Mouse (Mus musculus): ENCODE data around the gene Prkab1. TPM values are rescaled to one million over a fixed set of nuclear protein-coding genes. Genes with fewer than 3 reads are reported as not detected.

Prkab1 gene
- polyA plus RNA-seq, 1 experiment from 2014 or later: 110 TPM

DNA sequence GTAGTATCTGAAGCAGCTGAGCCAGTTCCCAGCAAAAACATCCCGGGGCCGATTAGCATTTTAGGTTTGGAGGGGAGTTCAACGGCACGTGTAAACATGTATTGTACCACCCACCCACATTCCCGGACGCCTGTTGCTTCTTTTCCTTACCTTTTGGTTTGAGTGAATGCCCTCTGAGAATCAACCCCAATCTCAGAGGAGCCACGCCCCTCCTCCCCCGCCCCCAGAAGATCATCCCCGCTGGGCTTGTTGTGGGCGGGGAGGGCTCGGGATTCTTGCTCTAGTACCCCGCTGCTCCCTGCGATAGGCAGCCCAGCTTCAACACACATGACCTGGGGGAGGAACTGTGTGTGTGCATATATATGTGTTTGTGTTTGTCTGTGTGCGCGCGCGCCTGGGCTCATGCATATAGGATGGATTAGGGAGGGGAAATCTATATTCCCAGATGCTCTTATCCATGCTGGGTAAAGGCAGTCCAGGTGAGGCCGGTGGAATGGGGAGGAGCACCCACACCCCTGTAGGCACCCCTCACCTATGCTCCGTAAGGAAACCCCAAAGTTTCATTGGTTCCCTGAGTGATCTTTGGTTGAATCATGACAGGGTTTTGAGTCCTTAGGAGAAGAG is 6.4 kb upstream of the Prkab1 start:
- no peak for ATAC-seq
- Histone ChIP-seq H3K4me1 (peaks cover 58% of the 10 kb centered on the region), H3K36me3 (no peaks in the 10 kb centered on the region), H3K27me3 (replicated peaks) (peaks cover 18% of the 10 kb centered on the region), H3K4me3 (peak overlapping the region; percentile 15; the same call in 1 of the 2 replicates), H3K4me2 (peak overlapping the region; percentile 55), H3K9ac (peak overlapping the region; percentile 41; the same call in 1 of the 2 replicates), H3K27ac (0 out of 2 replicates have a peak overlapping the region, but pooled peaks have one; percentile 14), H3K9me3 (replicated peaks) (no peaks in the 10 kb centered on the region)
- WGBS (ENCODE audit: insufficient replicate concordance): 15% methylated on average over 19 of the region's 19 CpGs

DNA sequence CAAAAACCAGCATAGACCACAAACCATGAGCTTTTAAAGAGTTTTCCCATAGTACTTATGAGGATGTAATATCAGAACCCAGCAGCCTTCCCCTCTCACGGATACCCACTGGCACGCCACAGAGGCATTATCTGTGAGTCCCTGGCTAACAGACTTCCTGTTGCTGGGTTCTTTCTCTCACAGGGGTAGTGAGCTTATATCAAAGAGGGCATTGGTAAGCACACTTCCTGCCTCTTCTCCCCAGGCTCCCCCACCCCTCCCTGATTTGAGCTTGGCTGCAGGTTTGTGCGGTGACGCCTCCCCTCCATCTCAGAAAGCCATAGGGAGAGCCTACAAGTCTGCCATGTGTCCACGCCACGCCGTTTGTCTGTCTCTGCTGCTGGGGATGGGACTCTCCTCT is 4.8 kb upstream of the Prkab1 start:
- no peaks in the 10 kb centered on the region for H3K9me3 ChIP-seq (replicated peaks)
- H3K36me3 ChIP-seq: no peaks in the 10 kb centered on the region
- H3K27me3 ChIP-seq (replicated peaks): peaks cover 13% of the 10 kb centered on the region
- H3K4me1 ChIP-seq: peaks cover 70% of the 10 kb centered on the region
- H3K4me2 ChIP-seq: peak overlapping the region; percentile 58
- WGBS (ENCODE audit: insufficient replicate concordance): 6% methylated on average over 7 of the region's 7 CpGs
- ATAC-seq: peak; percentile 53
- H3K27ac ChIP-seq: peak overlapping the region; percentile 98
- H3K4me3 ChIP-seq: peak overlapping the region; percentile 17
- H3K9ac ChIP-seq: peak overlapping the region; percentile 58

DNA sequence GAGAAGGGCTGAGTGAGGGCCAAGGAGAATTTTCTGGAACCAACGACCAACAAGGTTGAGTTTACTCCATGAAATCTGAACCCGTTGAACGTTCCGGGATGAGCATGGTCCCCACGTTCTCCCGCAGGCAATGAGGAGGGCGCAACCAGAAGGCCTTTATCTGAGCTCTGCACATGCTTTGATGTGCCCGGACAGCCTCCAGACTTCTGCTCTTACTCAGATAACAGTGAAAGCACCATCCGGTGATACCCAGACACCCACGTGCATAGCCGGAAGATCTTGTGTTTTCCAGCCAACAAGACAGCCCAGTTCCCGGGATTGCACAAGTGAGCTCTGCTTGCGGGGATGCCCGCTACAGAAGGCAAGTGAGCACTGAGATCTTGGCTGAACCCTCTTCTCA is 2.3 kb upstream of the Prkab1 start:
- Histone ChIP-seq H3K9ac (peak overlapping the region; percentile 70), H3K27ac (peak overlapping the region; percentile 98), H3K9me3 (replicated peaks) (no peaks in the 10 kb centered on the region), H3K4me3 (peak overlapping the region; percentile 38), H3K4me1 (peaks cover 85% of the 10 kb centered on the region), H3K27me3 (replicated peaks) (peaks cover 3% of the 10 kb centered on the region; the same call in 1 of the 2 replicates), H3K36me3 (peaks cover 17% of the 10 kb centered on the region), H3K4me2 (peak overlapping the region; percentile 90)
- whole genome bisulfite sequencing (ENCODE audit: insufficient replicate concordance): 15% methylated on average over 14 of the region's 14 CpGs
- ATAC-seq: peak; percentile 78

DNA sequence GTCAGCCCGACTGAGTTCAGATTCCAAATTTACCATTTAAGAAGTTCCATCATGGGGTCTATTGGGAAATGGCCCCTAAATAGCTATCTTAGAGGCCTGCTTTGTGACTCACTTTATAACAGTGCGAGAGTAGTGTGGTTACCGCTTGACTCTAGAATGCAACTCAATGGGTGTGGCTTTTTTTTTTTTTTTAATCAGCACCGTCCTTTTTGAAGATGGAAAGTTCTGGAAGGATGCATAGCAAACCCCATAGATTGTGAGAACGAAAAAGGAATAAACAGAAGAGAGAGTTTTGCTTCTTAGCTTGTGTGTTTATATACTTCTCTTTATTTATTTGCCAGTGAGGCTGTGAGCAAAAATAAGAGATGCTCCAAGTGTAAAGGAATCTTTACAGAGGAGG is 1.8 kb upstream of the Prkab1 start:
- H3K9ac ChIP-seq: peak overlapping the region; percentile 70
- peak overlapping the region; percentile 90 for H3K4me2 ChIP-seq
- H3K27ac ChIP-seq: peak overlapping the region; percentile 98
- 24% methylated on average over 5 of the region's 5 CpGs for WGBS (ENCODE audit: insufficient replicate concordance)
- no peak for ATAC-seq
- H3K36me3 ChIP-seq: peaks cover 21% of the 10 kb centered on the region
- H3K27me3 ChIP-seq (replicated peaks): no peaks in the 10 kb centered on the region
- peaks cover 86% of the 10 kb centered on the region for H3K4me1 ChIP-seq
- no peaks in the 10 kb centered on the region for H3K9me3 ChIP-seq (replicated peaks)
- peak overlapping the region; percentile 38 for H3K4me3 ChIP-seq

DNA sequence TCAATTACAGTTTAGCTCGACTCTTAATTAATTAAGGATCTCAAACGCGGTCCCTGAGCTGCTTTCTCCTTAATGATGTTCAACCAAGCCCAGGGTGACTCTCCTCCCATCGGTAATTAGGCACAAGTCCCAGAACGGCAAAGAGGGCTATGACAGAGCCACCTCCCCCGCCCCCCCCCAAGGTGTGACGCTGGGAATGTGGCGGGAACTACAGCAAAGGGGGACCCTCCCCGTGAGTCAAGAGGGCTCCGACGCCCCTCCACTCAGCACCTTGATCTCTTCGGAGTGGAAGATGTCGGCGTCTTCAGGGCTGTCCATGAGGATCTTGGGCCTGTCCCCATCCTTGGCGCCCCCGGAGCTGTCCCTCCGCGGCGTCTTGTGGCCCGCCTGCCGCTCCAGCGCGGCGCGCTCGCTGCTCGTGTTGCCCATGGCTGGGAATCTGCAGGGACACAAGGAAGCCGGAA is 455 bp downstream of the Prkab1 start:
- peaks cover 86% of the 10 kb centered on the region for H3K4me1 ChIP-seq
- no peaks in the 10 kb centered on the region for H3K9me3 ChIP-seq (replicated peaks)
- H3K27ac ChIP-seq: peak overlapping the region; percentile 98
- no peaks in the 10 kb centered on the region for H3K27me3 ChIP-seq (replicated peaks)
- 0% methylated on average over 28 of the region's 28 CpGs for WGBS (ENCODE audit: insufficient replicate concordance)
- peaks cover 44% of the 10 kb centered on the region for H3K36me3 ChIP-seq
- peak overlapping the region; percentile 99 for H3K9ac ChIP-seq
- H3K4me3 ChIP-seq: peak overlapping the region; percentile 94
- peak; percentile 0; the same call in 1 of the 2 replicates for ATAC-seq
- peak overlapping the region; percentile 90 for H3K4me2 ChIP-seq

DNA sequence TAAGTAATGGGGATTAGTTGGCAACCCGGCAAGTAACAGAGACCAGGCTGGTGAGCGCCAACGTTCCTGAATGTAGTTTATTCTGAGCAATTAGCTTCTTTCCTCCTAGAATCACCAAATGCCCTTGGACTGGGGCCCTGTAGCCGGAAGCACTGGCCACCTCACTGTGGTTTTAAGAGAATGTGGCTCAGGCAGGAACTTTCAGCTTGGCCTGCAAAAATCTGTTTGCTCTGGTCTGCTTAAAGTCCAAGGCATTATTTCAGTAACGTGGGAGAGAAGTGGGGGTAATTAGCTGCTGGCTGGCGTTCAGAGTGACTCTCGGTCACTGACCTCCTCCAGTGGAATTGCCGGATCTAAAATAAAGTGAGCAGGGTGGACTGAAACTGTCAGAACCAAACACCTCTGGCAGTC is 1.1 kb downstream of the Prkab1 start:
- Histone ChIP-seq H3K36me3 (peaks cover 50% of the 10 kb centered on the region), H3K27ac (peak overlapping the region; percentile 98), H3K4me3 (peak overlapping the region; percentile 94), H3K4me2 (peak overlapping the region; percentile 90), H3K9me3 (replicated peaks) (no peaks in the 10 kb centered on the region), H3K9ac (peak overlapping the region; percentile 99), H3K4me1 (peaks cover 86% of the 10 kb centered on the region), H3K27me3 (replicated peaks) (no peaks in the 10 kb centered on the region)
- WGBS (ENCODE audit: insufficient replicate concordance): 7% methylated on average over 8 of the region's 8 CpGs
- ATAC-seq: no peak

DNA sequence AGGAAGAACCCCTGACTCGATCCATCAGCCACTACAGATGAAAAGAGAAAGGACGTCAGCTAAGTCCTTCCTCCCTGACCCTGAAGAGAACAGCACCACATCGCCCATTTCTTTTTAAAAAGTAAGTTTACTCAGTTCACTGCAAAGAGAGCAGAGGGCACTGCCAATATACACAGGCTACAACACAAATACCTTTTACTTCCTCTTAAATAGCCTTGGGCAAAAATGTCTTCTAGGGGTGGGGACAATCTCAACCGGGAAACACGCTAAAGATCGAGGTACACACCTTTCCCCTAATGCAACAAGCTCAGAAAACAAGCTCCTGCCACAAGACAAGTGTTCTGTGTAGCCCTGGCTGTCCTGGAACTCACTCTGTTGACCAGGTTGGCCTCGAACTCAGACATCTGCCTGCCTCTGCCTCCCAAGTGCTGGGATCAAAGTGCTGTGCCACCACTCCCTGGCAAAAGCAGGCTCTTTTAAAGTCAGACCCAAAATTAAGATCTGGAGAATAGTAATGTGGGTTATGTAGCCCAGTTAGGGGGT is 1.6 kb downstream of the Prkab1 start:
- ATAC-seq: no peak
- Histone ChIP-seq H3K27ac (peak overlapping the region; percentile 98), H3K4me2 (peak overlapping the region; percentile 90), H3K27me3 (replicated peaks) (no peaks in the 10 kb centered on the region), H3K4me1 (peaks cover 86% of the 10 kb centered on the region), H3K9me3 (replicated peaks) (no peaks in the 10 kb centered on the region), H3K9ac (peak overlapping the region; percentile 99), H3K36me3 (peaks cover 55% of the 10 kb centered on the region), H3K4me3 (peak overlapping the region; percentile 94)
- 18% methylated on average over 7 of the region's 7 CpGs for WGBS (ENCODE audit: insufficient replicate concordance)

DNA sequence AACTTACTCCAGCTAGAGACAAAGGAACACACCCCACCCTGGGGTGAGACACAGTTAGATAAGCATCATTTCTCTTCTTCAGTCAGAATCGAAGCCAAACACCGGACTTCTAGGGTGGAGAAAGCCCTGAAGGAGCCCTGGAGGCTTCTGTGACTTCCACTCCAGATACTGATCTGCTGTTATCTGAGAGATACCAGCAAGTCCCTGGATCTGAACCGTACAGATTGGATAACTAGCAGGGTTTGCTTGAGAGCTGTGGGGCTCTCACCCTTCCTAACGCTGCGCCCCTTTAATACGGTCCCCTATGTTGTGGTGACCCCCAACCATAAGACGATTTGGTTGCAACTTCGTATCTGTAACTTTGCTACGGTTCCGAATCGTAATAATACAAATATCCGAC is 2.2 kb downstream of the Prkab1 start:
- H3K36me3 ChIP-seq: peaks cover 61% of the 10 kb centered on the region
- H3K4me2 ChIP-seq: peak overlapping the region; percentile 90
- ATAC-seq: peak; percentile 14
- H3K4me1 ChIP-seq: peaks cover 81% of the 10 kb centered on the region
- H3K9me3 ChIP-seq (replicated peaks): no peaks in the 10 kb centered on the region
- peak overlapping the region; percentile 98 for H3K27ac ChIP-seq
- no peaks in the 10 kb centered on the region for H3K27me3 ChIP-seq (replicated peaks)
- peak overlapping the region; percentile 99 for H3K9ac ChIP-seq
- peak overlapping the region; percentile 94 for H3K4me3 ChIP-seq
- WGBS (ENCODE audit: insufficient replicate concordance): 50% methylated on average over 12 of the region's 12 CpGs

DNA sequence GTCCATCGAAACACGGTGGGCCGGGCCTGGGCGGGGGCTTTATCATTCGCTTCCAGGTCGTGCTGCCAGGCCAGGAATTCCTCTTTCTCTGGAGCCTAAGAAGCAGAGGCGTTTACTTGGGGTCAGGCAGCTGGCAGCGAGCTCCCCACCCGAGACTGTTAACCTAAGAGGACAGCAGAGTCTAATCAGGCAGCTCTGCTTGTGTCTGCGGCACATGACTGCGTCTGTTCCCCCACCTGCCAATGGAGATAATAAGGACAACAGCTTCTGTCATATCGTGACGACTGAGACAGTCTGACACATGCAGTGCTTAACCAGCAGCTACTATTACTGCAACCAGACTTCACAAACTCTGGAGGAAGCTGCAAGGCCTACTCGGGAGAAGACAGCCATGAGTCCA is 2.8 kb downstream of the Prkab1 start:
- H3K36me3 ChIP-seq: peaks cover 67% of the 10 kb centered on the region
- H3K4me2 ChIP-seq: peak overlapping the region; percentile 90
- peak; percentile 75 for ATAC-seq
- H3K9me3 ChIP-seq (replicated peaks): no peaks in the 10 kb centered on the region
- peak overlapping the region; percentile 99 for H3K9ac ChIP-seq
- WGBS (ENCODE audit: insufficient replicate concordance): 16% methylated on average over 14 of the region's 14 CpGs
- no peaks in the 10 kb centered on the region for H3K27me3 ChIP-seq (replicated peaks)
- H3K4me3 ChIP-seq: peak overlapping the region; percentile 94
- peak overlapping the region; percentile 98 for H3K27ac ChIP-seq
- H3K4me1 ChIP-seq: peaks cover 76% of the 10 kb centered on the region

DNA sequence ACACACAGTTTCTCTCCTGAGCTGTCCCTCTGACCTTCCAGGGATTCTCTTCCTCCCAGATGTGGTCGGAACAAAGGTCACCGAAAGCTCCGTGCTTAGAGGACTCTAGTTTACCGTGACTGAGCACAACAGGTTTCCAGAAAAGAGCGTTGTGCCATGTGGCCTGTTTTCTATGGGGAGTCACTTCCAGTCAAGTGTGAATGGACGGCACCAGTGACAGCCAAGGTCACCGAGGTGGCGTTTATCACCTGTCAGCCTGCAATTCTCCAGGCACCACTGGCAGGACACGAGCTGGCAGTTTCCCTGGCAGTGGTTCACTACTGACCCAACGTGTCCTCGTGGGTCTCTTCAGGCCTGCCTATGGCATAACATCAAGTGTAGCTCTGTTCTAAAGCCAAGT is 4.9 kb downstream of the Prkab1 start:
- ATAC-seq: no peak
- WGBS (ENCODE audit: insufficient replicate concordance): 57% methylated on average over 11 of the region's 11 CpGs
- peak overlapping the region; percentile 50 for H3K9ac ChIP-seq
- peak overlapping the region; percentile 94 for H3K4me3 ChIP-seq
- peak overlapping the region; percentile 98 for H3K27ac ChIP-seq
- H3K4me1 ChIP-seq: peaks cover 66% of the 10 kb centered on the region
- no peaks in the 10 kb centered on the region for H3K27me3 ChIP-seq (replicated peaks)
- peaks cover 89% of the 10 kb centered on the region for H3K36me3 ChIP-seq
- H3K9me3 ChIP-seq (replicated peaks): no peaks in the 10 kb centered on the region
- H3K4me2 ChIP-seq: peak overlapping the region; percentile 90

DNA sequence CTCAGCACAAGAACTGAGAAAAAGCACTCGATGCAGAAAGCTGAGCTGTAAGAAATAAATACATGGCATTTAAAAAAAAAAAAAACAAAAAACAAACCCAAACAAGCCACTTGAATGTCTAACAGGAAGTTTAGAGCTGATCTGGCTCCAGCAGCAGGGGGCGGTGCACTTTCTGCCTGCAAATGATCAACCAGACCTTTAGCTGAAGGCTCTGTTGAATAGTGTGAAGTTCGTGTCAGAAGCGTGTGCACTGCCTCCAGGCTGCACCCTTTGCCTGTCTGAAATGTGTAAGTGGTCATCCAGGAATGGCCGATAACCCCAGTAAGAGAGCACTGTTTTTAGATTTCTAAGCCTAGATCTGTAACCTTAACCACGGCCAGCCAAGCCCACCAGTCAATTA is 5.5 kb downstream of the Prkab1 start:
- H3K27me3 ChIP-seq (replicated peaks): no peaks in the 10 kb centered on the region
- no peak for ATAC-seq
- H3K27ac ChIP-seq: peak overlapping the region; percentile 98
- H3K4me2 ChIP-seq: peak overlapping the region; percentile 90
- peak overlapping the region; percentile 50 for H3K9ac ChIP-seq
- peaks cover 72% of the 10 kb centered on the region for H3K4me1 ChIP-seq
- H3K4me3 ChIP-seq: peak overlapping the region; percentile 94; the same call in 1 of the 2 replicates
- H3K9me3 ChIP-seq (replicated peaks): no peaks in the 10 kb centered on the region
- WGBS (ENCODE audit: insufficient replicate concordance): 63% methylated on average over 6 of the region's 6 CpGs
- peaks cover 94% of the 10 kb centered on the region for H3K36me3 ChIP-seq

DNA sequence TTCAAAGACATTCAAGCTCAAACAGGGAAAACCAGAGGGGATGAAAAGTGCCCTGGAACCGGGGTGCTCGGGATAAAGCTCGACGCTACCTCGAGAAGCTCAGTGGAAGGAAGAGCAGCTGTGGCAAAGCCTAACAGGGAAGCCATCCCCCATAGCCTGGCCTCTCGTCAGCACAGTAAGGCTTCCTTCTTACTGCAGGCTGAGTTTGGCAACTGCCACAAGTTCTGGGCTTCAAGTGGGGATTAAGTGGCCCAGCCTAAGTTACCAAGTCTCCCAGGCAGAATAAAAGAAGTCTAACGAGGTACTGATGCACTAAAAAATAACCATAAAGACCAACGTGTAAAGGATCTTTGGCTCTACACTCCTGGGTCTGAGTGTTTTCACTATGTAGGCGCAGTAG is 6.1 kb downstream of the Prkab1 start:
- Histone ChIP-seq H3K27ac (peak overlapping the region; percentile 98; the same call in 1 of the 2 replicates), H3K4me3 (no peak overlapping the region), H3K4me1 (peaks cover 77% of the 10 kb centered on the region), H3K4me2 (no peak overlapping the region), H3K9ac (no peak overlapping the region; the same call in 1 of the 2 replicates), H3K36me3 (peaks cover 100% of the 10 kb centered on the region), H3K27me3 (replicated peaks) (no peaks in the 10 kb centered on the region), H3K9me3 (replicated peaks) (no peaks in the 10 kb centered on the region)
- no peak for ATAC-seq
- 81% methylated on average over 9 of the region's 9 CpGs for WGBS (ENCODE audit: insufficient replicate concordance)

Measured in liver, embryonic 12.5 days (tissue).